Mouse (Mus musculus) stomach, postnatal 0 days (tissue): ENCODE results near the gene Btg3.
A peak's percentile ranks its signal among the peaks of the same experiment; 100 is the strongest.

ENCODE experiments used
- CTCF ChIP-seq: IDR thresholded peaks from 2 replicates; pipeline ENCODE4 v1.5.1; 2016; ENCODE audit warnings: antibody characterized with exemption, low read depth, mild to moderate bottlenecking, moderate library complexity
- EP300 ChIP-seq: optimal IDR thresholded peaks from 2 replicates; pipeline ENCODE3; 2016; ENCODE audit warnings: antibody characterized with exemption

GRCm38 (mm10) chr16:78357757-78358156, 19.2 kb downstream of the Btg3 start:
- TF ChIP-seq CTCF, result peak; percentile 68
- TF ChIP-seq EP300, result no peak
